Mouse (Mus musculus): ENCODE data around the gene Glis1. TPM values are rescaled to one million over a fixed set of nuclear protein-coding genes. Genes with fewer than 3 reads are reported as not detected.

The Glis1 gene
- total and polyA plus RNA-seq, 2 experiments from 2014 or later = 0.11 TPM; not detected in 1

DNA sequence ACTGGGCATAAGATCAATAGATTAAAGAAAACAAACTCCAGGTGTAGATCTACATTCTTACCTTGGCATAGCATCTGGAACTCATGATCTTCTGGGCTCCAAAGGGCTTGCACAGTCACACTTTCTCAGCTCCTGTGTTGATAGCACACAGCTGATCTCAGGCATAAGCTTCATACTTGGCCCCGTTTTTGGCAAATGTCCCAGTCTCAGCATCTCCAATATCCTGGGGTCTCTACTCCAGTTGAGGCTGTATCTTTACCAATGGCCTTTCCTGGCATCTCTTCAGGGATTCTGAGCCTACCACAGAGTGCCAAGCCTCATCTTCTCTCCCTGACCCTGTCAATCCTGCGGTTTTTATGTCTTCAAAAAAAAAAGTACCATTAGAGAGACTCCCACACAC, 48.1 kb downstream of the Glis1 start:
- H3K9me3 ChIP-seq (replicated peaks; ENCODE audit: control insufficient read depth, low read length) = no peaks in the 10 kb centered on the region
- 75% methylated on average over 2 of the region's 2 CpGs for WGBS
- H3K9ac ChIP-seq (replicated peaks; ENCODE audit: low read depth, low read length) = no peak overlapping the region
- DNase-seq (ENCODE audit: low spot score) (no peak), ATAC-seq (ENCODE audit: insufficient read depth, low read depth) (no peak)
- no peak overlapping the region for H3K4me2 ChIP-seq (ENCODE audit: low read depth, low read length)
- H3K4me1 ChIP-seq (ENCODE audit: control insufficient read depth, insufficient read depth) = no peaks in the 10 kb centered on the region
- no peak overlapping the region for H3K27ac ChIP-seq (ENCODE audit: low read depth)
- no peak overlapping the region for H3K4me3 ChIP-seq (ENCODE audit: low read depth, low read length)
- H3K36me3 ChIP-seq (replicated peaks; ENCODE audit: control insufficient read depth, insufficient read depth, low read length) = no peaks in the 10 kb centered on the region
- peaks cover 6% of the 10 kb centered on the region; the same call in 1 of the 2 replicates for H3K27me3 ChIP-seq (ENCODE audit: control insufficient read depth, insufficient read depth, low read length)
- TF ChIP-seq EP300 (IDR thresholded peaks at IDR 0.05; ENCODE audit: low read depth) = no peak

- peaks cover 6% of the 10 kb centered on the region; the same call in 1 of the 2 replicates for H3K27me3 ChIP-seq (ENCODE audit: control insufficient read depth, insufficient read depth, low read length)
- WGBS = 86% methylated on average over 20 of the region's 20 CpGs
- DNase-seq (ENCODE audit: low spot score) (no peak), ATAC-seq (ENCODE audit: insufficient read depth, low read depth) (no peak)
- TF ChIP-seq CTCF (IDR thresholded peaks at IDR 0.05; ENCODE audit: low read depth) = no peak
- TF ChIP-seq EP300 (IDR thresholded peaks at IDR 0.05; ENCODE audit: low read depth) = no peak
- no peak overlapping the region for H3K4me2 ChIP-seq (ENCODE audit: low read depth, low read length)
- H3K4me3 ChIP-seq (ENCODE audit: low read depth, low read length) = no peak overlapping the region
- H3K27ac ChIP-seq (ENCODE audit: low read depth) = no peak overlapping the region
- no peaks in the 10 kb centered on the region for H3K9me3 ChIP-seq (replicated peaks; ENCODE audit: control insufficient read depth, low read length)
- no peaks in the 10 kb centered on the region for H3K4me1 ChIP-seq (ENCODE audit: control insufficient read depth, insufficient read depth)
- no peak overlapping the region for H3K9ac ChIP-seq (replicated peaks; ENCODE audit: low read depth, low read length)
- no peaks in the 10 kb centered on the region for H3K36me3 ChIP-seq (replicated peaks; ENCODE audit: control insufficient read depth, insufficient read depth, low read length)
These were observed 49.3 kb downstream of the Glis1 start for GRCm38 (mm10) chr4:107483556-107484220.

GRCm38 (mm10) chr4:107484221-107484575, 49.8 kb downstream of the Glis1 start:
- H3K4me3 ChIP-seq (ENCODE audit: low read depth, low read length) = no peak overlapping the region
- WGBS = 83% methylated on average over 4 of the region's 4 CpGs
- H3K27ac ChIP-seq (ENCODE audit: low read depth) = no peak overlapping the region
- no peak for TF ChIP-seq CTCF (IDR thresholded peaks at IDR 0.05; ENCODE audit: low read depth)
- peaks cover 6% of the 10 kb centered on the region; the same call in 1 of the 2 replicates for H3K27me3 ChIP-seq (ENCODE audit: control insufficient read depth, insufficient read depth, low read length)
- no peaks in the 10 kb centered on the region for H3K9me3 ChIP-seq (replicated peaks; ENCODE audit: control insufficient read depth, low read length)
- no peak overlapping the region for H3K4me2 ChIP-seq (ENCODE audit: low read depth, low read length)
- H3K9ac ChIP-seq (replicated peaks; ENCODE audit: low read depth, low read length) = no peak overlapping the region
- no peaks in the 10 kb centered on the region for H3K4me1 ChIP-seq (ENCODE audit: control insufficient read depth, insufficient read depth)
- DNase-seq (ENCODE audit: low spot score) (no peak), ATAC-seq (ENCODE audit: insufficient read depth, low read depth) (no peak)
- no peaks in the 10 kb centered on the region for H3K36me3 ChIP-seq (replicated peaks; ENCODE audit: control insufficient read depth, insufficient read depth, low read length)

DNA sequence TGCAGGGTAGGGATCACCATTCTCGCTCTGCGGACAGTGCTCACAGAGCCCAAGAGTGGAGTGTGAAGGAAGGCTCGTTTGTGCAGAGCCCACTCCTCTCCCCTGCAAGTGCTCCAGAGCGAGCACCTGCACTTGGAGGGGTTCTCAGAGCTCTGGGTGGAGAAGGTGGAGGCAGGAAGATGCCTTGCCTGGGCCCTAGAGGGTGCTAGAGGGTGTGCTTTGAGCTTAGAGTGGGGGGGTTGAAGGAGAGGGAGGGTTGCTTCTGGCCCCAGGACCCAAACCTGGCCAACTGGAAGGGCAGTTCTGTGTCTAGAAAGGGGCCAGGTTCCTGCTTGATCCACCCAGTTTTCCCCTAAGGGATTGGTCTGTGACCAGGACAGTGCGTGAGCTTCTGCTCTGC, 51.5 kb downstream of the Glis1 start:
- Histone ChIP-seq H3K9me3 (replicated peaks; ENCODE audit: control insufficient read depth, low read length) (no peaks in the 10 kb centered on the region), H3K27ac (ENCODE audit: low read depth) (no peak overlapping the region), H3K4me1 (ENCODE audit: control insufficient read depth, insufficient read depth) (no peaks in the 10 kb centered on the region), H3K9ac (replicated peaks; ENCODE audit: low read depth, low read length) (no peak overlapping the region), H3K27me3 (ENCODE audit: control insufficient read depth, insufficient read depth, low read length) (0 out of 2 replicates have a peak, but pooled peaks cover 6% of the 10 kb centered on the region), H3K36me3 (replicated peaks; ENCODE audit: control insufficient read depth, insufficient read depth, low read length) (no peaks in the 10 kb centered on the region), H3K4me3 (ENCODE audit: low read depth, low read length) (no peak overlapping the region), H3K4me2 (ENCODE audit: low read depth, low read length) (no peak overlapping the region)
- TF ChIP-seq CTCF (IDR thresholded peaks at IDR 0.05; ENCODE audit: low read depth) = peak; percentile 34
- no peak for TF ChIP-seq EP300 (IDR thresholded peaks at IDR 0.05; ENCODE audit: low read depth)
- 68% methylated on average over 5 of the region's 5 CpGs for WGBS
- DNase-seq (ENCODE audit: low spot score) (no peak), ATAC-seq (ENCODE audit: insufficient read depth, low read depth) (no peak)

GRCm38 (mm10) chr4:107489121-107489840, 54.9 kb downstream of the Glis1 start:
- no peak overlapping the region for H3K4me3 ChIP-seq (ENCODE audit: low read depth, low read length)
- TF ChIP-seq CTCF (IDR thresholded peaks at IDR 0.05; ENCODE audit: low read depth) = no peak
- no peak for TF ChIP-seq EP300 (IDR thresholded peaks at IDR 0.05; ENCODE audit: low read depth)
- no peaks in the 10 kb centered on the region for H3K9me3 ChIP-seq (replicated peaks; ENCODE audit: control insufficient read depth, low read length)
- ATAC-seq (ENCODE audit: insufficient read depth, low read depth) (no peak; the same call in 1 of the 2 replicates), DNase-seq (ENCODE audit: low spot score) (no peak)
- 75% methylated on average over 20 of the region's 20 CpGs for WGBS
- H3K4me1 ChIP-seq (ENCODE audit: control insufficient read depth, insufficient read depth) = no peaks in the 10 kb centered on the region
- 0 out of 2 replicates have a peak, but pooled peaks cover 6% of the 10 kb centered on the region for H3K27me3 ChIP-seq (ENCODE audit: control insufficient read depth, insufficient read depth, low read length)
- H3K4me2 ChIP-seq (ENCODE audit: low read depth, low read length) = no peak overlapping the region
- no peak overlapping the region for H3K27ac ChIP-seq (ENCODE audit: low read depth)
- H3K36me3 ChIP-seq (replicated peaks; ENCODE audit: control insufficient read depth, insufficient read depth, low read length) = no peaks in the 10 kb centered on the region
- H3K9ac ChIP-seq (replicated peaks; ENCODE audit: low read depth, low read length) = no peak overlapping the region

All from heart, postnatal 0 days (tissue).